Mouse (Mus musculus): ENCODE measurements around the gene Cnot8.

GRCm38 (mm10) chr11:58156871-58157270 lies 52.9 kb downstream of the Cnot8 start:
- no peak for TF ChIP-seq CTCF (IDR thresholded peaks at IDR 0.05; ENCODE audit: control insufficient read depth, insufficient read depth, low read length)
- no peak for TF ChIP-seq POLR2A (IDR thresholded peaks at IDR 0.05; ENCODE audit: borderline replicate concordance, control insufficient read depth, low read depth, low read length)
